Mouse (Mus musculus) liver, adult 2 months (tissue): ENCODE measurements at regions not wholly inside any gene's neighbourhood (a gene's known extent, or its start where the extent isn't known, plus 50 kb on each side); places are given as distances from the start of the nearest gene placed in this dataset.

Experiments used
- CTCF ChIP-seq: fragments of 200-500 bp; IDR thresholded peaks from 2 replicates; pipeline ENCODE4 v1.5.1; 2011; ENCODE audit warnings: low read depth, low read length, control low read depth
- POLR2A ChIP-seq: fragments of 200-500 bp; IDR thresholded peaks from 2 replicates; pipeline ENCODE4 v1.6.1; 2011; ENCODE audit warnings: low read length, control low read depth; ENCODE audit not compliant: insufficient read depth; ENCODE audit errors: extremely low read depth

DNA sequence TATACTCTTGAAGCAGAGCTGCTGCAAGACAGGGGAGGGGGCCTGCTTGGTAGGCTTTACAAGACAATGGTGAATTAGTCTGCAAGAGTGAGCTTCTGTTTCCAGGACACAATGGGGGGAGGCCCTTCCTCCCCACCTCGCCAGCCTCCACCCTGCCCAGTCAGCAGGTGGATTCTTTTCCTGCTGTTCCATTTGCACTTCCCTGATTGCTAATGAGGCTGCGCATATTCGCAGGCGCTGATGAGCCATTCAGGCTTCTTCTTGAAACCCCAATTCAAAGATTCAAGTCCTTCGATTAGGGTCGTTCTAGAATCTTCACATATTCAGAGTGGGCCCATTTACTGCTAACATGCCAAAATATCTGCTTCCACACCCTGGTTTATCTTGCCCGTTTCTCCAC lies 181.8 kb downstream of the Matn1 start:
- TF ChIP-seq POLR2A, result no peak
- no peak for TF ChIP-seq CTCF
